Mouse (Mus musculus) intestine, embryonic 16.5 days (tissue): Measurements from ENCODE around the gene Ttc39b. TPM values are rescaled to one million over a fixed set of nuclear protein-coding genes. Genes with fewer than 3 reads are reported as not detected.
"Not testable (repeated sequence)": the region's sequence is repeated elsewhere in the genome, so short reads cannot be mapped to it uniquely, and the experiment has no call there.

Experiments used
- ATAC-seq: fragments of 200-750 bp; cut with Nextera tagmentation; 2 replicates; pipeline ENCODE4 v1.8.0; 2017; ENCODE audit warnings: moderate TSS enrichment, moderate library complexity
- H3K27ac ChIP-seq: fragments of 300-500 bp; sonication (generic); 2 replicates; pipeline ENCODE4 v1.5.1; 2014; ENCODE audit warnings: mild to moderate bottlenecking, low read length
- H3K27me3 ChIP-seq: fragments of 300-500 bp; sonication (generic); replicated peaks from 2 replicates; pipeline ENCODE4 v1.6.1; 2014; ENCODE audit warnings: low read length, control low read depth, mixed read lengths; ENCODE audit not compliant: control insufficient read depth, insufficient read depth
- H3K36me3 ChIP-seq: fragments of 300-500 bp; sonication (generic); 2 replicates; pipeline ENCODE4 v1.6.1; 2014; ENCODE audit warnings: low read length, control low read depth; ENCODE audit not compliant: control insufficient read depth, insufficient read depth
- H3K4me1 ChIP-seq: fragments of 300-500 bp; sonication (generic); 2 replicates; pipeline ENCODE4 v1.6.1; 2014; ENCODE audit warnings: low read length, control low read depth, mixed read lengths; ENCODE audit not compliant: control insufficient read depth, insufficient read depth
- H3K4me2 ChIP-seq: fragments of 300-500 bp; sonication (generic); 2 replicates; pipeline ENCODE4 v1.6.1; 2014; ENCODE audit warnings: low read depth, low read length, control low read depth
- H3K4me3 ChIP-seq: fragments of 300-500 bp; sonication (generic); 2 replicates; pipeline ENCODE4 v1.5.1; 2014; ENCODE audit warnings: mild to moderate bottlenecking, low read length
- H3K9ac ChIP-seq: fragments of 300-500 bp; sonication (generic); 2 replicates; pipeline ENCODE4 v1.6.1; 2014; ENCODE audit warnings: low read depth, low read length
- H3K9me3 ChIP-seq: fragments of 300-500 bp; sonication (generic); 2 replicates; pipeline ENCODE4 v1.6.1; 2016; ENCODE audit warnings: low read length, control low read depth; ENCODE audit not compliant: control insufficient read depth
- WGBS: fragments of 180-500 bp; shearing (Covaris S2); extraction: QIAGEN DNeasy Blood & Tissue Kit; methylation state at CpG from one replicate; pipeline ENCODE4 v1.1.7; 2014; 5-methylcytosine and 5-hydroxymethylcytosine counted together
- polyA plus RNA-seq: library from polyadenylated mRNA; unstranded; fragments of >200 nt; fragmentation: Nextera tagmentation; extraction: Ambion mirVana; gene quantifications from 2 replicates; pipeline ENCODE4 v1.2.1, GENCODE M21; 2015

Gene Ttc39b
- polyA plus RNA-seq, 1 experiment from 2014 or later = 2.4 TPM

GRCm38 (mm10) chr4:83243706-83244105 lies 80.3 kb downstream of the Ttc39b start:
- no peaks in the 10 kb centered on the region for H3K4me1 ChIP-seq
- no peaks in the 10 kb centered on the region for H3K36me3 ChIP-seq
- H3K27me3 ChIP-seq = no peaks in the 10 kb centered on the region
- no peak overlapping the region for H3K4me3 ChIP-seq
- H3K9me3 ChIP-seq = no peaks in the 10 kb centered on the region
- H3K9ac ChIP-seq = no peak overlapping the region
- no peak overlapping the region for H3K27ac ChIP-seq
- WGBS = 90% methylated on average over 10 of the region's 10 CpGs
- H3K4me2 ChIP-seq = no peak overlapping the region
- no peak for ATAC-seq

GRCm38 (mm10) chr4:83241630-83242029 lies 82.4 kb downstream of the Ttc39b start:
- WGBS = 58% methylated on average over 5 of the region's 5 CpGs
- no peak overlapping the region for H3K27ac ChIP-seq
- ATAC-seq = no peak
- no peaks in the 10 kb centered on the region for H3K36me3 ChIP-seq
- H3K9ac ChIP-seq = no peak overlapping the region
- H3K4me2 ChIP-seq = no peak overlapping the region
- H3K4me1 ChIP-seq = no peaks in the 10 kb centered on the region
- no peaks in the 10 kb centered on the region for H3K27me3 ChIP-seq
- H3K4me3 ChIP-seq = no peak overlapping the region
- H3K9me3 ChIP-seq = no peaks in the 10 kb centered on the region

- Histone ChIP-seq H3K9me3 (no peaks in the 10 kb centered on the region), H3K36me3 (no peaks in the 10 kb centered on the region), H3K9ac (no peak overlapping the region), H3K4me2 (no peak overlapping the region), H3K27me3 (no peaks in the 10 kb centered on the region), H3K27ac (no peak overlapping the region), H3K4me1 (no peaks in the 10 kb centered on the region; the same call in 1 of the 2 replicates), H3K4me3 (no peak overlapping the region)
- no peak for ATAC-seq
- 59% methylated on average over 5 of the region's 5 CpGs for WGBS
These were observed 86.4 kb downstream of the Ttc39b start for GRCm38 (mm10) chr4:83237656-83238055.

GRCm38 (mm10) chr4:83235304-83235703 lies 88.8 kb downstream of the Ttc39b start:
- not testable (repeated sequence) for H3K4me2 ChIP-seq, ATAC-seq, H3K9ac ChIP-seq, H3K27ac ChIP-seq, H3K27me3 ChIP-seq, H3K36me3 ChIP-seq, H3K9me3 ChIP-seq, H3K4me3 ChIP-seq, H3K4me1 ChIP-seq
- 79% methylated on average over 1 of the region's 3 CpGs for WGBS

GRCm38 (mm10) chr4:83234739-83235138 lies 89.3 kb downstream of the Ttc39b start:
- Histone ChIP-seq H3K4me1 (peaks cover 3% of the 10 kb centered on the region; the same call in 1 of the 2 replicates), H3K9ac (no peak overlapping the region), H3K27me3 (no peaks in the 10 kb centered on the region), H3K9me3 (no peaks in the 10 kb centered on the region), H3K36me3 (no peaks in the 10 kb centered on the region), H3K4me3 (no peak overlapping the region), H3K4me2 (no peak overlapping the region), H3K27ac (no peak overlapping the region)
- 84% methylated on average over 11 of the region's 11 CpGs for WGBS
- no peak for ATAC-seq

GRCm38 (mm10) chr4:83234132-83234531 lies 89.9 kb downstream of the Ttc39b start:
- Histone ChIP-seq H3K4me3 (no peak overlapping the region), H3K9ac (no peak overlapping the region), H3K4me2 (no peak overlapping the region), H3K4me1 (peaks cover 3% of the 10 kb centered on the region), H3K27ac (no peak overlapping the region), H3K36me3 (no peaks in the 10 kb centered on the region), H3K9me3 (no peaks in the 10 kb centered on the region), H3K27me3 (no peaks in the 10 kb centered on the region)
- 88% methylated on average over 7 of the region's 7 CpGs for WGBS
- ATAC-seq = no peak

GRCm38 (mm10) chr4:83233181-83234123 lies 90.6 kb downstream of the Ttc39b start:
- Histone ChIP-seq H3K27ac (no peak overlapping the region), H3K9me3 (no peaks in the 10 kb centered on the region), H3K4me2 (no peak overlapping the region), H3K27me3 (no peaks in the 10 kb centered on the region), H3K4me3 (no peak overlapping the region), H3K36me3 (no peaks in the 10 kb centered on the region), H3K9ac (no peak overlapping the region), H3K4me1 (peaks cover 6% of the 10 kb centered on the region)
- ATAC-seq = no peak
- WGBS = 71% methylated on average over 22 of the region's 22 CpGs

- Histone ChIP-seq H3K27me3 (no peaks in the 10 kb centered on the region), H3K4me1 (peaks cover 6% of the 10 kb centered on the region), H3K36me3 (no peaks in the 10 kb centered on the region), H3K9ac (no peak overlapping the region), H3K4me3 (no peak overlapping the region), H3K27ac (no peak overlapping the region), H3K9me3 (no peaks in the 10 kb centered on the region), H3K4me2 (no peak overlapping the region)
- WGBS = 34% methylated on average over 9 of the region's 9 CpGs
- no peak; the same call in 1 of the 2 replicates for ATAC-seq
These were observed 91.7 kb downstream of the Ttc39b start for GRCm38 (mm10) chr4:83232315-83232880.

- H3K27me3 ChIP-seq = no peaks in the 10 kb centered on the region
- no peaks in the 10 kb centered on the region for H3K36me3 ChIP-seq
- no peak overlapping the region for H3K4me2 ChIP-seq
- no peak overlapping the region for H3K27ac ChIP-seq
- no peaks in the 10 kb centered on the region for H3K9me3 ChIP-seq
- no peak overlapping the region for H3K4me3 ChIP-seq
- H3K9ac ChIP-seq = no peak overlapping the region
- whole genome bisulfite sequencing = 55% methylated on average over 9 of the region's 9 CpGs
- peaks cover 6% of the 10 kb centered on the region for H3K4me1 ChIP-seq
- peak; percentile 56 for ATAC-seq
These were observed 95.3 kb downstream of the Ttc39b start for GRCm38 (mm10) chr4:83228664-83229283.
